Mouse (Mus musculus) Patski (cell line): ENCODE results near the gene Acacb. TPM values are rescaled to one million over a fixed set of nuclear protein-coding genes. Genes with fewer than 3 reads are reported as not detected.
A peak's percentile ranks its signal among the peaks of the same experiment; 100 is the strongest.

Experiments used
- ATAC-seq: fragments of 100-300 bp; one replicate; pipeline ENCODE4 v1.8.0; 2021
- CTCF ChIA-PET: fragments of 350-600 bp; sonication (Branson Sonifier 250); formaldehyde crosslinking; loops from one replicate; lab custom pipeline; 2022; ENCODE audit warnings: inconsistent platforms; lab: Charles Lee
- POLR2A ChIA-PET: fragments of 350-600 bp; sonication (Branson Sonifier 250); formaldehyde crosslinking; loops from one replicate; lab custom pipeline; 2022; ENCODE audit warnings: antibody characterized with exemption, inconsistent platforms; lab: Charles Lee
- DNase-seq: peaks from one replicate; pipeline ENCODE4 v3.0.0-alpha.2; 2011; ENCODE audit warnings: low read depth, low spot score
- H3K27me3 ChIP-seq: fragments of 371-371 bp; one replicate; pipeline ENCODE4 v1.5.1; 2021
- CTCF ChIP-seq: fragments of 100-300 bp; IDR thresholded peaks from one replicate; pipeline ENCODE4 v1.5.1; 2021
- in situ Hi-C: fragments of 300-500 bp; cut with MboI; formaldehyde crosslinking; loops from 3 replicates; pipeline ENCODE4 v1.11.1; 2018; ENCODE audit warnings: low pct_unique_long_range_greater_than_20kb, mixed read lengths
- polyA plus RNA-seq: library from polyadenylated mRNA; unstranded; gene quantifications from one replicate; pipeline ENCODE4 v1.2.3, GENCODE M21; 2021

Gene Acacb
- polyA plus RNA-seq, 1 experiment from 2014 or later = 13.4 TPM

DNA sequence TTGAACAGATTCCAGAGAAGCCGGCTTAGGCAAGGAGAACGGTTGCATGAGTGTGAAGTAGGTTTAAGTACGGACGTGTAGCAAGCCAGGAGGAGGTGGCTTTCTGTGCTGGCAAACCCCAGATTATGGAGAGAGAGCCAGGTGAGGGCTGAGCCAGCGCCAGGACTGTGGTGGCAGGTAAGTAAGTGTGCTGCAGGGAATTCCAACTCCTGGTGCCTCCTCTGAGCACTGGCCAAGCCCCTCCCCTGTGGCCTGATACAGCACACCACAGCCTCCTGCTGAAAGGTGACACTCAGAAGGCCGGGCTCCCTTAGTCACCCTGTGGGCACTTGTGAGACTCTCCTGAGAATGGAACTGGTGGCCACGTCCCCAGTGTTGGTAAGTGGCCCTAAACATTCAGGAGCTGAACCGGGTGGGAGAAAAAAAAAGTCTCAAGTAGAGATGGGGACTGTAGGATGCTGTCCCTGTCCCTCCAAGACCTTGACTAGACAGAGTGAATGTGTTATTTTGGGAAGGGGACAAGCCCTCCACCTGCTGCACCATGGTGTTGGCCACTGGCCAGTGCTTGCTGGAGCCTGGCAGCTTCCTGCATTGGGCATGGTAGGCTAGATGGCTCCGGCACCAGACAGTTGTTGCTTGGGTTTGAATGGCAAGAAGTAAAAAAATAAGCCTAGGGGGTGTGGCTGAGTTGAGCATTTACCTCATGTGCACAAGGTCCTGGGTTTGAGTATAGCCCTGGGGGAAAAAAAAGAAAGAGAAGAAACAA, 9.0 kb downstream of the Acacb start:
- ATAC-seq (no peak), DNase-seq (no peak)
- ChIA-PET POLR2A (interaction anchor here (0.6 kb wide), 1 partner anchor 194 kb away, joined by 4 read pairs; no protein-coding TSS in a partner anchor), CTCF (interaction anchor here (0.7 kb wide), 1 partner anchor 9 kb away, joined by 3 read pairs; the partner anchor contains the start of gene Acacb)
- no peak for TF ChIP-seq CTCF
- no peaks in the 10 kb centered on the region for H3K27me3 ChIP-seq
- in situ Hi-C loops = no loop called here

DNA sequence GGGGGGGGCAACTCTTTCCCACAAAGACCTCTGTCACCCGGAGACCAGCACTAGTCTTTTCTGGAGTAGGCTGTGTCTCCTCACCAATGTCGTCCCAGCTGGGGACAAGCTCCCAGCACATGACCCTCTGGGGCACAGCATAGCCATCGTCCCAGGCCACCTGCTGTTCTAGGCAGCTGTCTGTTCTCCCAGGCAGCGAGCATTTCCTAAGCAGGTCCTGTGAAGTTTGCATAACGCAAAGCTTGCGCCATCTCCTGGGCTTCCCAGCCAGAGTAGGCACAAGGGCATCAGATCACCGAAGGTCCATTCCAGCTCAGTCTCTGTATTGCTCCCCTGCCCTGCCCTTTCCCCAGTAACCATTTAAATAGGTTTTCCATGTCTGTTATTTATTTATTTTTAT, 10.9 kb downstream of the Acacb start:
- ATAC-seq (no peak), DNase-seq (no peak)
- ChIA-PET POLR2A (no interaction called here), CTCF (interaction anchor here (1.2 kb wide), 1 partner anchor 30 kb away, joined by 3 read pairs; no protein-coding TSS in a partner anchor)
- no peak for TF ChIP-seq CTCF
- H3K27me3 ChIP-seq = no peaks in the 10 kb centered on the region
- in situ Hi-C loops = no loop called here

GRCm38 (mm10) chr5:114161424-114161823, 15.1 kb downstream of the Acacb start:
- TF ChIP-seq CTCF = no peak
- in situ Hi-C loops = no loop called here
- DNase-seq (no peak), ATAC-seq (no peak)
- ChIA-PET CTCF (interaction anchor here (1.6 to 1.7 kb wide), 2 partner anchors 15 to 16 kb away, joined by 3 to 8 read pairs; no protein-coding TSS in a partner anchor), POLR2A (no interaction called here)
- no peaks in the 10 kb centered on the region for H3K27me3 ChIP-seq

DNA sequence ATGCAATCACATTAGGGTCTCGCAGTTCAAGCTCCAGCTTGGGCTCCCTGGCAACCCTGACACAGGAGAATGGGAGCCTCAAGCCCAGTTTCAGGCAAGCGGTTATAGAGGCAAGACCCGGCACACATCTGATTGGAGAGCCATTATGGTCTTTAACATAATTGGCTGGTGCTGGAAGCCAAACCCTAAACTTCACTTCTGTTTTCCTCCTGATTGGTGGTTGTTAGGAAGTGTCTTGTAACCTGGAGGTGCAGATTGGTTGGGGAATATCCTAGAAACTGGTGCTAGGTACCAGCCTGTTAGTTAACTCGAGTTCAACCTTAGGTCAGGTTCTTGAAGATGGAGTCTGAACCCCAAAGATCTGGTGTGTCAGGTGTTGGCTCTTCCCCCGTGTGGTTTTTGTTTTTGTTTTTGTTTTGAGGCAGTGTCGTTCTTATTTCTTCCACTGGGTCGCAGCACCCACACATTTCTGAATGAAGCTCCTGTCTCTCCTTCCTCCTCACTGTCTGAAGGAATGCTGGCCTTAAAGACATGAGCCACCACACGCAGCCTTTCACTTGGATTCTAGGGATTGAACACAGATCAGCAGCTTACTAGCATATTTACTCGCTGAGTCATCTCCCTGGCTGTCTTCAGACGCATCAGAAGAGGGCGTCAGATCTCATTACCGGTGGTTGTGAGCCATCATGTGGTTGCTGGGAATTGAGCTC, 15.9 kb downstream of the Acacb start:
- CTCF ChIA-PET = interaction anchor here (0.9 to 1.7 kb wide), 6 partner anchors 9 to 148 kb away, joined by 3 to 8 read pairs (median 3); no protein-coding TSS in a partner anchor
- H3K27me3 ChIP-seq = no peaks in the 10 kb centered on the region
- peak; percentile 59 for TF ChIP-seq CTCF

GRCm38 (mm10) chr5:114163117-114163696, 16.9 kb downstream of the Acacb start:
- in situ Hi-C loops = no loop called here
- CTCF ChIA-PET = interaction anchor here (1.1 to 1.3 kb wide), 2 partner anchors 10 to 115 kb away, joined by 3 to 5 read pairs; no protein-coding TSS in a partner anchor
- ATAC-seq (no peak), DNase-seq (no peak)
- no peak for TF ChIP-seq CTCF
- H3K27me3 ChIP-seq = no peaks in the 10 kb centered on the region
- POLR2A ChIA-PET = interaction anchor here (1.3 kb wide), 1 partner anchor 12 kb away, joined by 3 read pairs; no protein-coding TSS in a partner anchor

More for the DNA sequence above, 15.9 kb downstream of the Acacb start:
- in situ Hi-C loops = no loop called here
- ATAC-seq (peak; percentile 66), DNase-seq (peak; percentile 35)
- POLR2A ChIA-PET = no interaction called here

GRCm38 (mm10) chr5:114170345-114170744, 24.0 kb downstream of the Acacb start:
- ATAC-seq (no peak), DNase-seq (no peak)
- CTCF ChIA-PET = no interaction called here
- POLR2A ChIA-PET = interaction anchor here (0.6 kb wide), 1 partner anchor 62 kb away, joined by 4 read pairs; no protein-coding TSS in a partner anchor
- in situ Hi-C loops = no loop called here
- H3K27me3 ChIP-seq = peaks cover 3% of the 10 kb centered on the region
- TF ChIP-seq CTCF = no peak

DNA sequence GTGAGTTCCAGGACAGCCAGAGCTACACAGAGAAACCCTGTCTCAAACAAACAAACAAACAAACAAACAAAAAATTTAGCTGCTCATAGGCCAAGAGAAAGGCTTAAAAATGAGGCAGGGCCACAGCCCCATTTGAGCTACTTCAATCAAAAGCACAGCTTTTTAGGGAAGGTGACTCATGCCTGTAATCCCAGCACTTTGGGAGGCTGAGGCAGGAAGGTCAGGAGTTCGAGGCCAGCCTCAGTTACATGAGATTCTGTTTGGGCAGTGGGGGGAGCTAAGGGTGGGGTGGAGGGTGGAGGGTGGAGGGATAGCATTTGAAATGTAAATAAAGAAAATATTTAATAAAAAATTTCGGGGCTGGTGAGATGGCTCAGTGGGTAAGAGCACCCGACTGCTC, 26.6 kb downstream of the Acacb start:
- no peak for ATAC-seq
- H3K27me3 ChIP-seq = peaks cover 3% of the 10 kb centered on the region
- TF ChIP-seq CTCF = no peak
- ChIA-PET POLR2A (no interaction called here), CTCF (no interaction called here)
- in situ Hi-C loops = no loop called here
- no peak for DNase-seq

GRCm38 (mm10) chr5:114173458-114173857, 27.1 kb downstream of the Acacb start:
- H3K27me3 ChIP-seq = peaks cover 3% of the 10 kb centered on the region
- POLR2A ChIA-PET = no interaction called here
- CTCF ChIA-PET = no interaction called here
- DNase-seq = no peak
- in situ Hi-C loops = no loop called here
- peak; percentile 56 for TF ChIP-seq CTCF
- no peak for ATAC-seq

GRCm38 (mm10) chr5:114173877-114174581, 27.7 kb downstream of the Acacb start:
- no peak for ATAC-seq
- in situ Hi-C loops = no loop called here

More at GRCm38 (mm10) chr5:114173877-114174581, 27.7 kb downstream of the Acacb start:
- H3K27me3 ChIP-seq = peaks cover 3% of the 10 kb centered on the region
- POLR2A ChIA-PET = interaction anchor here (0.7 kb wide), 2 partner anchors 134 to 180 kb away, joined by 3 to 4 read pairs; no protein-coding TSS in a partner anchor
- DNase-seq = no peak
- TF ChIP-seq CTCF = no peak
- CTCF ChIA-PET = no interaction called here
